Mouse (Mus musculus): Measurements from ENCODE around the gene Utp14a. TPM values are rescaled to one million over a fixed set of nuclear protein-coding genes. Genes with fewer than 3 reads are reported as not detected.

Gene Utp14a
- polyA plus RNA-seq (2017; shearing (Covaris generic)), result 19.5 TPM

GRCm38 (mm10) chrX:48256468-48257007, at the start of gene Utp14a:
Gene Utp14a (plus strand): TSS chrX:48256862.

GRCm38 (mm10) chrX:48208519-48209185, 48.0 kb upstream of the Utp14a start, which contains the start of gene Zdhhc9:
Gene Zdhhc9 (minus strand): TSS chrX:48208878.

Other genes starting within 250 kb of the Utp14a start
- 0.49 TPM for gene Apln, start 222.0 kb upstream of the Utp14a start, polyA plus RNA-seq (2017; shearing (Covaris generic))
- 0.34 TPM for gene Xpnpep2, start 148.1 kb upstream of the Utp14a start, polyA plus RNA-seq (2017; shearing (Covaris generic))
- 542 TPM for gene Sash3, start 110.4 kb upstream of the Utp14a start, polyA plus RNA-seq (2017; shearing (Covaris generic))
- 27.1 TPM for gene Zdhhc9, start 48.0 kb upstream of the Utp14a start, polyA plus RNA-seq (2017; shearing (Covaris generic))
- 2.3 TPM for gene Bcorl1, start 84.5 kb downstream of the Utp14a start, polyA plus RNA-seq (2017; shearing (Covaris generic))
- gene Elf4, start 206.3 kb downstream of the Utp14a start, polyA plus RNA-seq (2017; shearing (Covaris generic)), result 30.5 TPM

Measured in inflammation-experienced regulatory T-cells, adult 16 weeks (primary cell).